Mouse (Mus musculus) retina, postnatal 1 day (tissue): ENCODE results near the gene Aph1b.
"Not testable (repeated sequence)": the region's sequence is repeated elsewhere in the genome, so short reads cannot be mapped to it uniquely, and the experiment has no call there.

ENCODE experiments used
- DNase-seq: peaks from one replicate; pipeline ENCODE4 v3.0.0-alpha.2; 2012

Aph1b gene

GRCm38 (mm10) chr9:66795464-66796324 lies at the start of gene Aph1b:
Gene Aph1b, minus strand, starts transcription at chr9:66795490.
- peak; percentile 98 for DNase-seq

GRCm38 (mm10) chr9:66835097-66835480 lies 39.8 kb upstream of the Aph1b start:
- no peak for DNase-seq

GRCm38 (mm10) chr9:66834318-66835096 lies 39.2 kb upstream of the Aph1b start, which contains the start of gene Aph1c:
Gene Aph1c, minus strand, starts transcription at chr9:66834726.
- DNase-seq, result peak; percentile 99

- peak; percentile 7 for DNase-seq
These were observed 38.6 kb upstream of the Aph1b start for GRCm38 (mm10) chr9:66833851-66834250.

GRCm38 (mm10) chr9:66832366-66832908 lies 37.1 kb upstream of the Aph1b start:
- DNase-seq, result no peak

GRCm38 (mm10) chr9:66825990-66826389 lies 30.7 kb upstream of the Aph1b start:
- peak; percentile 74 for DNase-seq

- not testable (repeated sequence) for DNase-seq
These were observed 27.0 kb upstream of the Aph1b start for GRCm38 (mm10) chr9:66822255-66822654.

GRCm38 (mm10) chr9:66820996-66821395 lies 25.7 kb upstream of the Aph1b start:
- DNase-seq, result no peak

- DNase-seq, result peak; percentile 42
These were observed 18.1 kb upstream of the Aph1b start for GRCm38 (mm10) chr9:66813392-66813791.

GRCm38 (mm10) chr9:66805951-66806350 lies 10.7 kb upstream of the Aph1b start:
- DNase-seq, result peak; percentile 47

GRCm38 (mm10) chr9:66801947-66802346 lies 6.7 kb upstream of the Aph1b start:
- DNase-seq, result no peak

- no peak for DNase-seq
These were observed 1.4 kb upstream of the Aph1b start, which contains the start of gene Gm10647 for GRCm38 (mm10) chr9:66796739-66797138. Gene Gm10647, plus strand, starts transcription at chr9:66797039.

- no peak for DNase-seq
These were observed 444 bp downstream of the Aph1b start for GRCm38 (mm10) chr9:66794629-66795463.

GRCm38 (mm10) chr9:66787821-66788220 lies 7.5 kb downstream of the Aph1b start:
- peak; percentile 76 for DNase-seq

GRCm38 (mm10) chr9:66784552-66784951 lies 10.7 kb downstream of the Aph1b start:
- not testable (repeated sequence) for DNase-seq

- no peak for DNase-seq
These were observed 24.6 kb downstream of the Aph1b start for GRCm38 (mm10) chr9:66770701-66771100.

GRCm38 (mm10) chr9:66769275-66769674 lies 26.0 kb downstream of the Aph1b start:
- no peak for DNase-seq

- no peak for DNase-seq
These were observed 26.6 kb downstream of the Aph1b start for GRCm38 (mm10) chr9:66768721-66769120.

- no peak for DNase-seq
These were observed 34.3 kb downstream of the Aph1b start for GRCm38 (mm10) chr9:66760991-66761390.

- DNase-seq, result no peak
These were observed 42.4 kb downstream of the Aph1b start for GRCm38 (mm10) chr9:66752849-66753248.

GRCm38 (mm10) chr9:66748390-66748789 lies 46.9 kb downstream of the Aph1b start:
- DNase-seq, result no peak

- no peak for DNase-seq
These were observed 50.8 kb downstream of the Aph1b start for GRCm38 (mm10) chr9:66744531-66744930.
